Mouse (Mus musculus) right cerebral cortex, postnatal 10 days (tissue): ENCODE data around the gene Olfr1423.
"Not testable (repeated sequence)": the region's sequence is repeated elsewhere in the genome, so short reads cannot be mapped to it uniquely, and the experiment has no call there.

Experiments
- DNase-seq, 2 experiments: peaks; one replicate each; pipeline ENCODE4 v3.0.0; 2021; ENCODE audit warnings: low spot score in 2 of 2

The Olfr1423 gene

GRCm38 (mm10) chr19:12007105-12007931, 33.8 kb downstream of the Olfr1423 start:
- peak; percentile 47 to 58 for DNase-seq

GRCm38 (mm10) chr19:12006361-12006947, 34.7 kb downstream of the Olfr1423 start:
- peak; percentile 41 to 48 for DNase-seq

GRCm38 (mm10) chr19:12005376-12006360, 35.4 kb downstream of the Olfr1423 start:
- DNase-seq = peak; percentile 89 to 90

GRCm38 (mm10) chr19:12004216-12005008, 36.7 kb downstream of the Olfr1423 start:
- DNase-seq = peak in 1 of 2 experiments; percentile 54

GRCm38 (mm10) chr19:12003568-12003967, 37.5 kb downstream of the Olfr1423 start:
- DNase-seq = no peak

GRCm38 (mm10) chr19:12002791-12003190, 38.3 kb downstream of the Olfr1423 start:
- peak in 1 of 2 experiments; percentile 38 for DNase-seq

- peak; percentile 73 to 75 for DNase-seq
Observed at GRCm38 (mm10) chr19:12002125-12002524, 39.0 kb downstream of the Olfr1423 start.

GRCm38 (mm10) chr19:12001686-12002085, 39.4 kb downstream of the Olfr1423 start:
- no peak for DNase-seq

- no peak for DNase-seq
Observed at GRCm38 (mm10) chr19:11995722-11996448, 45.2 kb downstream of the Olfr1423 start.

GRCm38 (mm10) chr19:11994703-11995431, 46.2 kb downstream of the Olfr1423 start:
- DNase-seq = no peak

GRCm38 (mm10) chr19:11992441-11993029, 48.6 kb downstream of the Olfr1423 start:
- DNase-seq = no peak

GRCm38 (mm10) chr19:11992034-11992433, 49.1 kb downstream of the Olfr1423 start:
- DNase-seq = no peak

- no peak for DNase-seq
Observed at GRCm38 (mm10) chr19:11989334-11989733, 51.8 kb downstream of the Olfr1423 start.

- no peak for DNase-seq
Observed at GRCm38 (mm10) chr19:11987841-11988240, 53.3 kb downstream of the Olfr1423 start.

GRCm38 (mm10) chr19:11984614-11985013, 56.5 kb downstream of the Olfr1423 start:
- DNase-seq = not testable (repeated sequence)
